Mouse (Mus musculus): Measurements from ENCODE around the gene Hagh. TPM values are rescaled to one million over a fixed set of nuclear protein-coding genes. Genes with fewer than 3 reads are reported as not detected.

Gene Hagh
- polyA plus RNA-seq, 1 experiment from 2014 or later: 69.1 TPM

GRCm38 (mm10) chr17:24812215-24812614 lies 27.7 kb upstream of the Hagh start:
- peaks cover 3% of the 10 kb centered on the region; the same call in 1 of the 2 replicates for H3K27me3 ChIP-seq (ENCODE audit: control insufficient read depth, insufficient read depth, low read length)
- no peak overlapping the region for H3K4me2 ChIP-seq (ENCODE audit: low read depth, low read length)
- H3K9ac ChIP-seq (ENCODE audit: low read length): no peak overlapping the region
- no peak overlapping the region for H3K27ac ChIP-seq (ENCODE audit: low read length)
- no peaks in the 10 kb centered on the region for H3K4me1 ChIP-seq (ENCODE audit: control insufficient read depth, insufficient read depth, low read length)
- no peaks in the 10 kb centered on the region for H3K9me3 ChIP-seq (replicated peaks; ENCODE audit: control insufficient read depth, low read length)
- H3K4me3 ChIP-seq (ENCODE audit: low read length): no peak overlapping the region
- no peak for ATAC-seq (replicated peaks; ENCODE audit: extremely low read depth, insufficient read depth, low FRiP score)
- H3K36me3 ChIP-seq (ENCODE audit: control insufficient read depth, insufficient read depth): no peaks in the 10 kb centered on the region
- 29% methylated on average over 2 of the region's 2 CpGs for WGBS

GRCm38 (mm10) chr17:24815256-24815655 lies 24.7 kb upstream of the Hagh start:
- Histone ChIP-seq H3K4me1 (ENCODE audit: control insufficient read depth, insufficient read depth, low read length) (no peaks in the 10 kb centered on the region), H3K27me3 (ENCODE audit: control insufficient read depth, insufficient read depth, low read length) (peaks cover 3% of the 10 kb centered on the region; the same call in 1 of the 2 replicates), H3K4me3 (ENCODE audit: low read length) (no peak overlapping the region), H3K9ac (ENCODE audit: low read length) (no peak overlapping the region), H3K9me3 (replicated peaks; ENCODE audit: control insufficient read depth, low read length) (no peaks in the 10 kb centered on the region), H3K36me3 (ENCODE audit: control insufficient read depth, insufficient read depth) (no peaks in the 10 kb centered on the region), H3K27ac (ENCODE audit: low read length) (no peak overlapping the region), H3K4me2 (ENCODE audit: low read depth, low read length) (no peak overlapping the region)
- WGBS: 73% methylated on average over 5 of the region's 5 CpGs
- no peak for ATAC-seq (replicated peaks; ENCODE audit: extremely low read depth, insufficient read depth, low FRiP score)

DNA sequence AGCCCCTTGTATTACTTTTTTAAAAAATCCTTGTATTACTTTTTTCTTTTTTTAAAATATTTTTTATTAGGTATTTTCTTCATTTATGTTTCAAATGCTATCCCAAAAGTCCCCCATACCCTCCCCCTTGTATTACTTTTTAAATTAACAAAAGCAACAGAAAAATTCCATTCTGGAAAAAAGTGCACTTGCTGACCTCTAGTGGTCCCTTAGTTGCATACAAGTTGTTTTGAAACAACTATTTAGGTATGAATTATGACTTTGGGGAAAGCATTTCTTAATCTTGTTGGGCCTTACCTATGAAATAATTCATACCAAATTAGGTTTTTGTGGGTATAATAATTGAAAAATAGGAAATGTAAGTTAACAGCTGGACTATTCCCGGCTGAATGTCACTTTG lies 22.4 kb upstream of the Hagh start:
- no peaks in the 10 kb centered on the region for H3K4me1 ChIP-seq (ENCODE audit: control insufficient read depth, insufficient read depth, low read length)
- H3K36me3 ChIP-seq (ENCODE audit: control insufficient read depth, insufficient read depth): no peaks in the 10 kb centered on the region
- no peaks in the 10 kb centered on the region for H3K9me3 ChIP-seq (replicated peaks; ENCODE audit: control insufficient read depth, low read length)
- no peak overlapping the region for H3K4me2 ChIP-seq (ENCODE audit: low read depth, low read length)
- WGBS: 25% methylated on average over 1 of the region's 1 CpGs
- no peak for ATAC-seq (replicated peaks; ENCODE audit: extremely low read depth, insufficient read depth, low FRiP score)
- no peak overlapping the region for H3K27ac ChIP-seq (ENCODE audit: low read length)
- no peaks in the 10 kb centered on the region; the same call in 1 of the 2 replicates for H3K27me3 ChIP-seq (ENCODE audit: control insufficient read depth, insufficient read depth, low read length)
- no peak overlapping the region for H3K9ac ChIP-seq (ENCODE audit: low read length)
- no peak overlapping the region for H3K4me3 ChIP-seq (ENCODE audit: low read length)

- no peak overlapping the region for H3K27ac ChIP-seq (ENCODE audit: low read length)
- H3K27me3 ChIP-seq (ENCODE audit: control insufficient read depth, insufficient read depth, low read length): no peaks in the 10 kb centered on the region; the same call in 1 of the 2 replicates
- ATAC-seq (replicated peaks; ENCODE audit: extremely low read depth, insufficient read depth, low FRiP score): no peak
- no peaks in the 10 kb centered on the region for H3K9me3 ChIP-seq (replicated peaks; ENCODE audit: control insufficient read depth, low read length)
- 43% methylated on average over 6 of the region's 6 CpGs for whole genome bisulfite sequencing
- no peak overlapping the region for H3K4me3 ChIP-seq (ENCODE audit: low read length)
- H3K4me2 ChIP-seq (ENCODE audit: low read depth, low read length): no peak overlapping the region
- H3K4me1 ChIP-seq (ENCODE audit: control insufficient read depth, insufficient read depth, low read length): no peaks in the 10 kb centered on the region
- H3K9ac ChIP-seq (ENCODE audit: low read length): no peak overlapping the region
- no peaks in the 10 kb centered on the region for H3K36me3 ChIP-seq (ENCODE audit: control insufficient read depth, insufficient read depth)
Measured at GRCm38 (mm10) chr17:24818172-24818571, 21.8 kb upstream of the Hagh start.

DNA sequence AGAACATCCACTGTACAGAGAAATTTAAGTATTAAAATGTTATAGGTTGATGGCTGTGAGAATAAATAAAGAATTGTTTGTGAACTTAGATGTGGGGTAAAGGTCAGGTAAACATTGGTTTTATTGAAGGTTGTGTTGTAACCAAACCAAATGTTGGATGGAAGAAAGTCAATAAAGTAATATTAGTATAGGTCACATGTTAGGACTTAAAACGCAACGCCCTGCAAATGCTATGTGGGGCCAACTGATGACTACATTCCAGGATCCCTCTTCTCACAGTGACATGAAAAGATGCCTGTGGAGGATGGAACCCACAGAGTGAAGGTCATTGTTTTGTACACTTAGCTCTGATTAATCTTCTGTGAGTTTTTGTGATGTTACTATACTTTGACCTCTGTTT lies 20.5 kb upstream of the Hagh start:
- Histone ChIP-seq H3K36me3 (ENCODE audit: control insufficient read depth, insufficient read depth) (no peaks in the 10 kb centered on the region), H3K4me2 (ENCODE audit: low read depth, low read length) (no peak overlapping the region), H3K27me3 (ENCODE audit: control insufficient read depth, insufficient read depth, low read length) (no peaks in the 10 kb centered on the region; the same call in 1 of the 2 replicates), H3K4me3 (ENCODE audit: low read length) (no peak overlapping the region), H3K4me1 (ENCODE audit: control insufficient read depth, insufficient read depth, low read length) (no peaks in the 10 kb centered on the region), H3K9ac (ENCODE audit: low read length) (no peak overlapping the region), H3K27ac (ENCODE audit: low read length) (no peak overlapping the region), H3K9me3 (replicated peaks; ENCODE audit: control insufficient read depth, low read length) (no peaks in the 10 kb centered on the region)
- 58% methylated on average over 2 of the region's 2 CpGs for WGBS
- ATAC-seq (replicated peaks; ENCODE audit: extremely low read depth, insufficient read depth, low FRiP score): no peak

GRCm38 (mm10) chr17:24821351-24822280 lies 18.3 kb upstream of the Hagh start:
- no peaks in the 10 kb centered on the region for H3K36me3 ChIP-seq (ENCODE audit: control insufficient read depth, insufficient read depth)
- H3K4me2 ChIP-seq (ENCODE audit: low read depth, low read length): no peak overlapping the region
- no peaks in the 10 kb centered on the region for H3K9me3 ChIP-seq (replicated peaks; ENCODE audit: control insufficient read depth, low read length)
- no peak overlapping the region for H3K27ac ChIP-seq (ENCODE audit: low read length)
- H3K27me3 ChIP-seq (ENCODE audit: control insufficient read depth, insufficient read depth, low read length): no peaks in the 10 kb centered on the region; the same call in 1 of the 2 replicates
- no peak overlapping the region for H3K9ac ChIP-seq (ENCODE audit: low read length)
- 47% methylated on average over 3 of the region's 3 CpGs for WGBS
- H3K4me1 ChIP-seq (ENCODE audit: control insufficient read depth, insufficient read depth, low read length): no peaks in the 10 kb centered on the region
- H3K4me3 ChIP-seq (ENCODE audit: low read length): no peak overlapping the region
- no peak for ATAC-seq (replicated peaks; ENCODE audit: extremely low read depth, insufficient read depth, low FRiP score)

GRCm38 (mm10) chr17:24840341-24840740 lies 398 bp downstream of the Hagh start:
- H3K4me1 ChIP-seq (ENCODE audit: control insufficient read depth, insufficient read depth, low read length): peaks cover 6% of the 10 kb centered on the region
- H3K9ac ChIP-seq (ENCODE audit: low read length): no peak overlapping the region
- no peak for ATAC-seq (replicated peaks; ENCODE audit: extremely low read depth, insufficient read depth, low FRiP score)
- no peak overlapping the region for H3K4me3 ChIP-seq (ENCODE audit: low read length)
- no peaks in the 10 kb centered on the region for H3K9me3 ChIP-seq (replicated peaks; ENCODE audit: control insufficient read depth, low read length)
- H3K27ac ChIP-seq (ENCODE audit: low read length): no peak overlapping the region
- H3K4me2 ChIP-seq (ENCODE audit: low read depth, low read length): no peak overlapping the region
- WGBS: 47% methylated on average over 5 of the region's 5 CpGs
- no peaks in the 10 kb centered on the region for H3K36me3 ChIP-seq (ENCODE audit: control insufficient read depth, insufficient read depth)
- H3K27me3 ChIP-seq (ENCODE audit: control insufficient read depth, insufficient read depth, low read length): peaks cover 5% of the 10 kb centered on the region

DNA sequence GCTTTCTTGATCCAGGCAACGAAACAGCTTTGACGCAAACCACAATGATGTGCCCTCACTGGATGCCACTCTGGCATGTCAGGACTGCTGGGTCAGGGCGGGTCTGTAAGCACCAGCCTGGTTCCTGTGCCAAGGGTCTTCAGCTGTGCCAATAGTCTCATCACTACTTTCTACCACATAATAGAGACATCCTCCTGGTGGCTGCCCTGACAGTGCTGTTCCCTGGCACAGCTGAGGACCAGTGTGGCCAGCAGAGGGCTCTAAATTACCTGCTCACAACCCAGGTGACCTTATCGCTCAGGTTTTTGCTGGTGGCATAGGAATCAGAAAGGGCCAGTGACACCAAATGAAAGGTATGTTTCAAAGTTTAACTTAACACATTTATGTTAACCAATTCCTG lies 1.2 kb downstream of the Hagh start:
- no peak for ATAC-seq (replicated peaks; ENCODE audit: extremely low read depth, insufficient read depth, low FRiP score)
- Histone ChIP-seq H3K36me3 (ENCODE audit: control insufficient read depth, insufficient read depth) (no peaks in the 10 kb centered on the region), H3K27ac (ENCODE audit: low read length) (no peak overlapping the region), H3K4me3 (ENCODE audit: low read length) (no peak overlapping the region), H3K4me2 (ENCODE audit: low read depth, low read length) (no peak overlapping the region), H3K9me3 (replicated peaks; ENCODE audit: control insufficient read depth, low read length) (no peaks in the 10 kb centered on the region), H3K9ac (ENCODE audit: low read length) (no peak overlapping the region), H3K27me3 (ENCODE audit: control insufficient read depth, insufficient read depth, low read length) (peaks cover 5% of the 10 kb centered on the region), H3K4me1 (ENCODE audit: control insufficient read depth, insufficient read depth, low read length) (peaks cover 6% of the 10 kb centered on the region)
- WGBS: 48% methylated on average over 4 of the region's 4 CpGs

DNA sequence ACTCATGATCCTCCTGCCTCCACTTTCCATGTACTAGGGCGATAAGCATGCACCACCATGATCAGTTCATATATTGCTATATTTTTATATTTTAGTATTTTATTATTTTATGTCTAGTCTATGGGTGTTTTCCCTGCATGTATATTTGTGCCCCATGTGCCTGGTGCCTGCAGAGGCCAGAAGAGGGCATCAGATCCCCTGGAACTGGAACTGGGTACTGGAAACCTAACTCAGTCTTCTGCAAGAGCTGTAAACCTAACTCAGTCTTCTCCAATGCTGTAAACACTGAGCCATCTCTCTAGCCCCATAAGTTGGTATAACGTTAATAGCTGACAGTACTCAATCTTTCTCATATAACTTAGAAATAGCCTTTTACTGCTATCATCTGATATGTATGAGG lies 2.7 kb downstream of the Hagh start:
- ATAC-seq (replicated peaks; ENCODE audit: extremely low read depth, insufficient read depth, low FRiP score): no peak
- 50% methylated on average over 2 of the region's 2 CpGs for WGBS

More for the DNA sequence above, 2.7 kb downstream of the Hagh start:
- Histone ChIP-seq H3K27me3 (ENCODE audit: control insufficient read depth, insufficient read depth, low read length) (peaks cover 5% of the 10 kb centered on the region), H3K9me3 (replicated peaks; ENCODE audit: control insufficient read depth, low read length) (no peaks in the 10 kb centered on the region), H3K4me1 (ENCODE audit: control insufficient read depth, insufficient read depth, low read length) (peaks cover 6% of the 10 kb centered on the region), H3K27ac (ENCODE audit: low read length) (no peak overlapping the region), H3K4me2 (ENCODE audit: low read depth, low read length) (no peak overlapping the region), H3K4me3 (ENCODE audit: low read length) (no peak overlapping the region), H3K9ac (ENCODE audit: low read length) (no peak overlapping the region), H3K36me3 (ENCODE audit: control insufficient read depth, insufficient read depth) (no peaks in the 10 kb centered on the region)

All from heart, embryonic 16.5 days (tissue).